Mouse (Mus musculus): ENCODE results near the gene Enox2.

Gene Enox2

DNA sequence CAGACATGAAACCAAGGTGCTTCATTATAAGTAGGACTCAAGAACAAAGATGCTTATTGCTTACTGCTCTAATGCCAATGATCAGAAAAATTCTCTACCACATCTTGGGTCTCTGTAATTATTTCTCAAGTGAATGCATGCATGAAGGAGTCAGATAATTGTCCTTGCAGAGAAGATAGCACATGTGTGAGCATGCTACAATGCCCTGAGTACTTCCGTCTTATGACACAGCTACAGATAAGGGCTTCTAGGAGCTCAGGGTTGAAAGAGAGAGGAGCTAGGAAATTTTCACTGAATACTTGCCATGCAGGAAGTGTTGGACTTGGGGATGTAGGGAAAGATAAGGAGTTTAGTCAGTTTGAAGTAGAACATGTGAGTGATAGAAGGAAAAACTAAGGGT is 285.2 kb downstream of the Enox2 start:
- DNase-seq (ENCODE audit: low read depth, low spot score), result no peak

DNA sequence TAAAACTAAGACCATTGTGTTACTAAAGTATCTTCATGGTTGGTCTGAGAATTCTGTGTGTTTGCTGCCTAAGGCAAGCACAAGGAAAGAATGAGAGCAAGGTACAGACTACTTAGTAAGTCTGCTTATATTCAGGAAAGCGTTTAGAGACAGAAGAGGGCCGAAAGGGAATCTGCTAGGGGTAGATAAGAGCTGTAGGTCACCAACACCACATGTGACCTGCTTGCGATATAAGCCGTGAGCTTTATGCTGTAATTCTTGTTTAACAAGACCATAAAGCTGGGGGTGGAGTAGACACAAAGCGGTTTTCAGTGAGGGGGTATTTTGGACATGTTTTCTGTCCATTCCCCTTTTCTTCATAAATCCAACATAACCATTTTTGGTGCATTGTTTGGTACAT is 302.4 kb downstream of the Enox2 start:
- peak; percentile 44 for DNase-seq (ENCODE audit: low read depth, low spot score)

DNA sequence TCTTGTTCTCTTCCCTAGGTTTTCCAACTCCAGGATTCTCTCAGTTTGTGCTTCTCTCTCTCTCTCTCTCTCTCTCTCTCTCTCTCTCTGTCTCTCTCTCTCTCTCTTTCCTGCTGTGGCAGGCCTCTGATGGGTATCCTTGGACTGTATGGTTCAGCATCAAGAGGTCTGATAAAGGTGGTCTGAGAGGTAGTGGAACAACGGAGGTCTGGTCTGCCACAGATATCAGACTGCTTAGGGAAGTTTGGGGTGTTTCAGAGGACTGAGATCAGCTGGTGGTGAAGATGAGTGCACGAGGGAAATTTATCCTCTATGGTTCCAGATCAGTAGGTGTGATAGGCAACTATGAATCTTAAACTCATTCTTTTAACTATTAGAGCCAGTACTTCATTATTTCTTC is 303.6 kb downstream of the Enox2 start:
- DNase-seq (ENCODE audit: low read depth, low spot score), result no peak
